Mouse (Mus musculus) lung, postnatal 4 days (tissue): Measurements from ENCODE around the gene Mpi.

ENCODE experiments used
- DNase-seq, 2 experiments: peaks; one replicate each; pipeline ENCODE4 v3.0.0; 2021

Gene Mpi

DNA sequence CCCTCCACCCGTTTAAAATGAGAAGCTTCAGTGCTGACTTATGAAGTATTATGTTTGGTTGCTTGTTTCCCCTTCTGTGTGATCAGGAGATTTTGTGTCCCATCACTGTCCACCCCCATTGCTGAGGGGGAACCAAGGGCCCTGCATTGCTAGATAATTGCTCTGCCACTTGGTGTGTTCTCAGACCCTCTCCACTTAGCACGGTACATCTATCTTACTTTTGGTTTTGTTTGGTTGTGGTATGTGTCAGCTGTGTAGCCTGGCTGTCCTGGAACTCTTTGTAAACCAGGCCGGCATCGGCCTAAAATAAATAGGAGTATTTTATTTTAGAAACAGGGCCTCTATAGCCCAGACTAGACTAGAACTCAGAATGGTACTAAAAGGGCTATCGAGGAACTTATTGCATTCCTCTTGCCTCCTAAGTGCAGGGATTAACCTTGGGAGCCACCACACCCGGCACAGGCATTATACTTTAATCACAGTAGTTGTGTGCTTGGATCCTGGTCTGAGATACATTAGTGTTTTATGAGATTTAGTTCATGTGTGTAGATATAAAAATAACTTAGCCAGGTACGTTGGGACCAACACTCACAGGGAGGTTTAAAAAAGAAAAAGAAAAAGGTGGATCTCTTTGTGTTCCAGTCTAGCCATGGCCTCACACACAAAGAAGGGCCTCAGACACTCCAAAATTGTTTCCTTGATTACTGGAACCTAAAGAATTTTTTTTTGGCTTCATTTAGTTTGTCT, 30.3 kb downstream of the Mpi start:
- DNase-seq, result no peak

DNA sequence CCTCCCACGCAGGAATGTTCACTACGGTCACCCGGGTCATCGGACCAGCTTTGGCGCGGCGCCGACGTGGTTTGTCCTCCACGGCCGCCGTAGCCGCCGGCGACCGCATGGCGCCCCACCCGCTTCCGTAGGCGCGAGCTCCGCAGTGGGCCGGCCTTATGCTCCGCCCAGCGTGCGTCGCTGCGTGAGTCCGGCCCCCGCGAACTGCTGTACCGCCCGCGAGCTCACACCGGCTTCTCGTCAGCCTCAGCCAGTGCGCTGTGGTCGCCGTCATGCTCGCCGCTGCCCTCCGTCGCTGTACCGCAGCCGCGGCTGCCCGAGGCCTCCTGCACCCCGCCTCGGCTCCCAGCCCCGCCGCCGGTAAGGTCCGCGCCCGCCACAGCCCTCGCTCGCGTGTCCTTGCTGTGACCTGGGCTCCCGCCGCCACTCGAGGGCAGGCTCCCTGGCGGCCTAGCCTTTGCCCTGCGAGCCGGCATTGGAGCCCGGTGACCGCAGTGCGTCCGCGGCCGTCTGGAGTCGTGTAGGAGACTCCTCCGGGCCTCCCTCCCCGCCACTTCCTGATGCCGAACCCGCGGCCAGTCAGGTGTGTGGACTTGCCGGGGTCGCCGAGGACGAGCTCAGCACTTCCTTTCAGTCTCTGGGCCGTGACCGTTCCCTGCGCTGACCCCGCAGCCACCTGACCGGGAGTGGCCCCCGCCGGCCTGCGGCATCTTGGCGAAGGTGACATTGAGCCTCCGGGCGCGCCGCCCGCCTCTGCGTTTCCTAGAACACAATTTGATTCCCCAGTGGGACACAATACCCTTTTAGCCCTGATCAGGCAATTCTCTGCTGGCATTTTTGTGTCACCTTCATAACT, 31.3 kb downstream of the Mpi start, which contains the start of gene Cox5a:
Cox5a (plus strand) TSS at position 219 of the 856 bp plus-strand sequence.
- DNase-seq, result peak; percentile 96 to 97

DNA sequence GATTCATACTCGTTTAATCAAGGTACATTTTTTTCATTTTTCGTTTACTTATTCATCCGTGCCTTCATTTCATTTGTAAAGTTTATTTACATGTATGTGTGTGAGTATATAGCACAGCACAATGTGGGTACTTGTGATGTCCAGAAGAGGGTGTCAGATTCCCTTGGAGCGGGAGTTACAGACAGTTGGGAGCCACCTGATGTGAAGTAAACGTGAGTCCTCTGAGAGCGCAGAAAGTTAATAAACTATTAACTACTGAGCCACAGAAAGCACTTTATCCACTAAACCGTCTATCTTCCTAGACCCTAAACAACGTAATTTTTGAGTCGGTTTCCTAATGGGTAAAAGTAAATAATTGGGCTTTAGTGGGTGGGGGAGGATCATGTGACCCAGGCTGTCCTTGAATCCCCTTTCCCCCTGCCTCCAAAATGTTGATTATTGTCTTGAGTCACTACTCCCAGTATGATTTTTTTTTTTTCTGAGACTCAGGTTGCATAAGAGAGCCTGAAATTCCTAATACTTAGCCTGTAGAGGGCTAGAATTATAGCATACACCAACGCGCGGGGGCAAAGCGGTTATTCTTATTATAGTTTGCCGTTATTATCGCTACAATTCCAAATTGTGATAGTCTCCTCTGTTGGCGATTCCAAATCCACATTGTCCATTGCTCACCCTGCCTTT, 32.0 kb downstream of the Mpi start:
- no peak for DNase-seq

DNA sequence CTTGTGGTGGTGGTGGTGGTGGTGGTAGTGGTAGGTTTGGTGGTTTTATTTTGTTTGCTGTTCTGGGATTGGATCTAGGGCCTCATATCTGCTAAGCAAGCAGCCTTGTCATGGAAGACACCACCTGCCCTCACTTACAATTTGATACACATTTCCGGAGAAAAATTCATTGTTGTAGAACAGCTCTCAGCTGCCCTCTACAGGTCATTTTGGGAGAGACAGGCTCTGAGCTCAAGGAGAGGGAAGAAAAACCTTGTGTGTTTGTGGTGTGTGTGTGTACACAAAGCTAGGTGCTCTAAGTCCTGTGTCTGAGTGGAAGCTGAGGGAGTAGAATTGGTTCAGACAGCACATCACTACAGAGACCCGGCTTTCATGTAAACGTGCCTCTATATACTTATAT, 35.5 kb downstream of the Mpi start:
- peak in 1 of 2 experiments; percentile 61 for DNase-seq

DNA sequence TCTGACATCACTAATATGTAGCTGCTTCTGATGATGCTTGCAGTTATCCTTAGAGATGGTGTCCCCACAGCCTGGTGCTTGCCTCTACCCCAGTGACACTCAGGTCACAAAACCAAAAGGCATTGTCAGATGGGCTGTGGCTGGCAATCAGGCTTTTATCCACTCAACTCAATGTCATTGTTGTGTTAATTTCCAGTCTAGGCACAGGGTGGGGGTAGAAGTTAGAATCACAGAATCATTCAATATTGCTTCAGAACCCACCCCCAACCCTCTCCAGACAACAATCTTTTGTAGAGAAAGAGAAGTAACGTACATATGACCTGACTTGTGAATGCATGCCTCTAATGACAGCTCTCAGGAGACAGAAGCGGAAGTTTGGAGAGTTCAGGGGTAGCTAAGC, 42.0 kb downstream of the Mpi start:
- no peak for DNase-seq

DNA sequence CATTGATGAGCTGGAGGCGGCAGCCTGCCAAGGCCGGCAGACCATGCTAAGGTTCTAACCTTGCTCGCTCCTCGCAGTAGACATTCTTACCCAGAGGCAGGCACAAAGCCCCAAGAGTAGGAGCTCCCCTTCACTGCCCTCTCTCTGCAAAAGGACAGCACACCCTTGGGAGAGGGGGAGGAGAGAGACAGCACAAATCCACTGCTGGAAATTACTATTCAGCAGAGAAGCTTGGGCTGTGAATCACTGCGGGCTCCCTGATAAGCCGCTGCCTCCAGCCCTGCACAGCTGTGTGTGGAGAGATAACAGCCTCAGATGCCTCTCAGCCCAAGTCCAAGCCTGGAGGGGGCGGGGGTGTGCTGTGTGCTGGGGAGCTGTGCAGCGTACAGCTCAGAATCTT, 46.9 kb downstream of the Mpi start:
- peak in 1 of 2 experiments; percentile 40 for DNase-seq

DNA sequence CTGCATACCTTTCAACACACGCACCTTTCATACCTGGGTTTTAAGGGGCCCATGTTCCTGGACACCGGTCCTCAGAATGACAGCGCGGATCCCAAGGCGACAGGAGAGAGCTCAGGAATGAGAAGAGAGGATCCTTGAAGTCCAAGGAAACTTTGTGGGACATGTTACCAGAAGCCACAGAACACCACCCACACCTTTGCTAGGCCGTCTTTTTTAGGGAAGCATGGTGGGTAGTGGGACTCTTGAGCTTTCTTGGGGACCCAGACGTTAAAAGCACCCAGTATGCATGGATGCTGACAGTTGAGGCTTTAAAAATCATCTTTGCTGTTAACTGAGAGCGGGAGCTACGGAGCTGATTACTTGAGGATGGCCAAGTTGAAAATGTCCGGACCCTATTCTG, 47.7 kb downstream of the Mpi start:
- DNase-seq, result no peak

DNA sequence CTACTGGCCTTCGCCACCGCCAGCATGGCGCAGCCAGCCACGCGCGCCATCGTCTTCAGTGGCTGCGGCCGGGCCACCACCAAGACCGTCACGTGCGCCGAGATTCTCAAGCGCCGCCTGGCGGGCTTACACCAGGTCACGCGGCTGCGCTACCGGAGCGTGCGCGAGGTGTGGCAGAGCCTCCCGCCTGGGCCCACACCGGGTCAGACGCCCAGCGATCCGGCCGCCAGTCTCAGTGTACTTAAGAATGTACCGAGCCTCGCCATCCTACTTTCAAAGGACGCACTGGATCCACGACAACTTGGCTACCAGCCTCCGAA, 48.2 kb downstream of the Mpi start:
- DNase-seq, result peak; percentile 58 to 62

DNA sequence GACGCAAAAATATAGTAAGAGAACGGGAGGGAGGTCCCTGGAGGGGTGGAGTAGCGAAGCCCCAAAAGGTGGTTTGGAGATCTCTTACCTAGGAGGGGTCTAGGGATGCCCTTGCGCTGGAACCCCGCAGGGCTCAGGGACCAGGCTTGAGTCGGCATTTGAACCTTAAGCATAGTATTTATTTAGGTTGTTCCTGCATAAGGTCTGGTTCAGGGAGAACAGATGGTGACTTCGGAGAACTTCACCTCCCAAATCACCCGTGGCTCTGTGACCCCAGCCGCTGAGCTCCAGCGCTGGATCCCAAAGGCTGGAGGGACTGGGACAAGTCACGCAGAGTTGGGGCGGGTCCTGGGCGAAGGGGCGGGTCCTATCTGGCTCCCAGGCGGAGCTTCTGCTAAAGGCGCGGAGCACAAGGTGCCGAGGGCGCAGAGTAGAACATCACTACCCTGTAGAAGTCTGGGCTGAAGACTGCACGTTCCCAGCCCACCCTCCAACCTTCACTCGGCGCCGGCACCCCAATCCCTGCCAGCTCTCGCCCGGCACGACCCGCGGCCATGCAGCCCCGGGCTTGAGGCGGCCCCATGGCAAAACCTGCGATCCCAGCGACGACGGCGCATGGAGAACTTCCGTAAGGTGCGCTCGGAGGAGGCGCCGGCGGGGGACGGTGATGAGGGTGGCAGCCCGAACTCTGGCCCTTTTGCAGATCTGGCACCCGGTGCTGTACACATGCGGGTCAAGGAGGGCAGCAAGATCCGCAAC, 48.8 kb downstream of the Mpi start, which contains the start of gene Rpp25:
Rpp25 (plus strand) TSS at position 405 of the 759 bp plus-strand sequence.
- peak; percentile 33 to 38 for DNase-seq

DNA sequence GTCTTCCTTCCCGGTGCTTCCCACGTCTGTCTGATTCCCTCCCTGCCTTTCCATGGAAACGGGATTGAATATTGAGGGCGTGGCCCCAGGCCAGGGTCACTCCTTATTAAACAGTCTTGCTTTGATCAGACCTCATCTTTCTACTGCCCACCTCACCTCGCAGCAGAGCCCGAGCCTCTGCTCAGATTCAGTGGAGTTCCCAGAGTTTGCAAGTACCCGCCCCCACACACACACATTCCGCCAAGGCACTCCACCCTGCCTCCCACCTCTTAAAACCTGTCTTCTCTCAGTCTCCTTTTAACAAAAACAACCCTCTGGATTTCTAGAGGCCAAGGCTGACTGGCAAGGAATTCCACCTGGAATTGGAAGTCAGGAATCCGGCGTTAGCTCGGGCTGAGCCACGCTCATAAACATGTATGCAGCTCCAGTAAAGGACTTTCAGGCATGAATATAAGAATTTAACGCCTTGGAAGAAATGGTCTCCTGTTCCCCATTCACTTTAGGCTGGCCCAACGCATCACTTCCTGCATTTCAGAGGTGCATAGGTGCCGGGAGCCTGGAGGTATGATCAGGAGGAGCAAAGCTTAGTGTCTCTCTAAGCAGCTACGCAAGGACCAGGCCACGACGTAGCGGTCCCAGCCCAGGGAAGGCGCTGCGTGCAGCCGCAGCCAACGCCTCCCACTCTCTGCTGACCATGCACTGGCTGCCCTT, 49.5 kb downstream of the Mpi start:
- DNase-seq, result no peak

DNA sequence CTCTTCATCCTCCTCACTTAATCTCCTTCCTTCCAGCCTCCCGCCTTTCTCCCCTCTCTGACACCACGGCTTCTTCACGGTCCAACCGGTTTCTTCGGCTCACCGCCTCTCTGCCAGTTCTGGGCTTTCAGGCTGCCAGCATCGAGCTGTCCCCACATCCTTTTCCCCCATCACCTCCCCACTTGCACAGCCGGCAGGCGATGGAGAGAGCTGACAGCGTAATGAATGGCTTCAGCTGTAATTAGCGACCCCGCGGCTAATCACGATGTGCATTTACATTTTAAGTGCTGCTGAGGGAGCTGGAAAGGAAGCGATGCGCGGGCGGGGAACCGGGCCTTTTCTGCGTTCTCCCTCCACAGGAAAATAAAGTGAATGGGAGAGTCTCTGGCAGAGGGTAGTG, 50.7 kb downstream of the Mpi start:
- no peak for DNase-seq

DNA sequence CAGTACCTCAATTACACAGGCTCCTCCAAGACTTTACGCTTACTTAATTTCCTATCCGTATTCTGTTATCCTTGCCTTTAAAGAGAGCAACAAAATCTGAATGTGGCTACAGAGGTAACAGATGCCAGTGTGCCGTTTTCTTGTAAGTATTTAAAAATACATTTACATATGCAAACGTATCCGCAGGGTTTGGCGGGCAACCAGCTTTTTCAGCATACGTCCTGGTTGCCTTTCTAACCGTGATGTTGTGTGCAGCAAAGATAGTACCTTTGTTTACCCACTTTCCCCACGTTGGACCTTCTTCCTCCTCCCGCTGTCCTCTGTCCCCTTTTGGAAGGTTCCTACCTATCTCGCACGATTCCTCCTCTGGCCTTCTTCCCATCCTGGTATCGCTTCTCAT, 51.1 kb downstream of the Mpi start:
- DNase-seq, result no peak

DNA sequence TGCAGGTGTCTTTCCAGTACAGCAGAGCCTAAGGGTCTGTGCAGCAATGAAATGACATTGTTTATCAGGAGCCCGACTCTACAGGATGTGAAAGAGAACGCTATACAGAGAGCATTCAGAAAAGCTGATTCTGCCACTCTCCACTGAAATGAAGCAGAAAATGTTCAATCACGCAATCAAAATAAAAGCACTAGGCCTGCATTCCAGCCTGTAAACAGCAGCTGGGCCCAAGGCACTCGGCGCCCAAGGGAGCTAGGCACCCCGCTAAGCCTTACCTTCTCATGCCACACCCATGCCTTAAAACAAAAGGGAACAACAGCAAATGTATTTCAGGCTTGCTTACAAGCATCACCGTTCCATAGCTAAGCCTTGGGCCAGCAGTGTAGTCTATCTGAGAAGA, 54.0 kb downstream of the Mpi start:
- DNase-seq, result no peak

DNA sequence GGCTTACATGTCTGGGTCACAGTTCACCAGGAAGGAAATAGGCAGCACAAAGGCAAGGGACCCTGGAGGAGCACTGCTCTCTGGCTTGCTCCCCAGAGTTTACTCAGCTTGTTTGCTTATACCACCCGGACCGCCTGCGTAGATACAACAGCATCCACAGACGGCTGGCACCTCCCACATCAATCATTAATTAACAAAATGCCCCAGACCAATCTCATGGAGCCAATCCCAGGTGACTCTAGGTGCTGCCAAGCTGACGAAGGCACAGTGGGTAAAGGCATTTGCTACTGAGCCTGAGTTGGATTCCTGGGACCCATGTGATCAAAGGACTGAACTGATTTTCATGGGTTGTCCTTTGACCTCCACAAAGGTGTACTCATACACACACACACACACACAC, 55.3 kb downstream of the Mpi start:
- DNase-seq, result no peak

DNA sequence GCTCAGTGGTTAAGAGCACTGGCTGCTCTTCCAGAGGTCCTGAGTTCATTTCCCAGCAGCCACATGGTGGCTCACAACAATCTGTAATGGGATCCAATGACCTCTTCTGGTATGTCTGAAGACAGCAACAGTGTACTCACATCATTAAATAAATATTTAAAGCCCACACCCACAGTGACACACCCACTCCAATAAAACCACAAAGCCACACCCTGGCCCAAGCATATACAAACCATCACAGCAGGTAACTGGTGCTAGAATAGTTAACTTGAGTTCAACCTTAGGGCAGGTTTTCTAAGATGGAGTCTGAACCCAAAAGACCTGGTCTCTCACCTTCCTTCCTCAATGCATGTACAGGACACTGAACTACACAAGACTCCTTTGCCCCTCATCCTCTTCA, 57.6 kb downstream of the Mpi start:
- DNase-seq, result no peak
